In genomic region chr14:105802529-105803280, GRCm38 (mm10) we compare ENCODE assay signal across 9 mouse cellular contexts.
A peak's percentile ranks its signal among the peaks of the same experiment; 100 is the strongest.
DNase-seq lines count a peak whose midpoint lies in the region; ATAC-seq lines count a peak whose summit lies in the region.
"Had no signal": no experiment of that assay in that cellular context is flagged by ENCODE, and none has a peak within 500 bp of the region (broad histone marks: within the 10 kb centered on the region; RNA-seq: fewer than 3 reads in every experiment).

No protein-coding gene starts in this region.

- no peak overlapping the region for H3K4me3 ChIP-seq in hindbrain, embryonic 12.5 days
- H3K4me3 ChIP-seq in limb, embryonic 15.5 days, result peak overlapping the region; percentile 10; the same call in 1 of the 2 replicates
- H3K4me3 ChIP-seq in midbrain, embryonic 14.5 days (replicated peaks; ENCODE audit: low read depth, low read length), result no peak overlapping the region

- 0 out of 2 replicates have a peak overlapping the region, but pooled peaks have one; percentile 27 for H3K9ac ChIP-seq in hindbrain, embryonic 12.5 days
- H3K9ac ChIP-seq in limb, embryonic 15.5 days, result no peak overlapping the region
- no peak overlapping the region for H3K9ac ChIP-seq in midbrain, embryonic 14.5 days (replicated peaks; ENCODE audit: low read length)

- no peak for ATAC-seq in hindbrain, embryonic 12.5 days (ENCODE audit: low FRiP score)
- no peak for ATAC-seq in limb, embryonic 15.5 days (ENCODE audit: insufficient number of reproducible peaks, low FRiP score, low TSS enrichment, low read depth)
- ATAC-seq in midbrain, embryonic 14.5 days (ENCODE audit: low FRiP score, low TSS enrichment), result no peak
- ATAC-seq: Patski had no signal

- no peak overlapping the region for H3K27ac ChIP-seq in hindbrain, embryonic 12.5 days
- no peak overlapping the region for H3K27ac ChIP-seq in limb, embryonic 15.5 days
- no peak overlapping the region for H3K27ac ChIP-seq in midbrain, embryonic 14.5 days (replicated peaks; ENCODE audit: low read depth, low read length)

- no peaks in the 10 kb centered on the region for H3K9me3 ChIP-seq in hindbrain, embryonic 12.5 days (replicated peaks)
- no peaks in the 10 kb centered on the region for H3K9me3 ChIP-seq in limb, embryonic 15.5 days
- H3K9me3 ChIP-seq in midbrain, embryonic 14.5 days (ENCODE audit: control insufficient read depth, low read length), result no peaks in the 10 kb centered on the region

- no peaks in the 10 kb centered on the region for H3K36me3 ChIP-seq in hindbrain, embryonic 12.5 days
- no peaks in the 10 kb centered on the region for H3K36me3 ChIP-seq in limb, embryonic 15.5 days
- H3K36me3 ChIP-seq in midbrain, embryonic 14.5 days (ENCODE audit: control insufficient read depth, insufficient read depth, low read length), result no peaks in the 10 kb centered on the region

- intact Hi-C loops in gastrocnemius, postnatal 14 days (cut with DNase I; ENCODE audit: low total_unique reads), result no loop called here

- peaks cover 11% of the 10 kb centered on the region for H3K4me1 ChIP-seq in hindbrain, embryonic 12.5 days
- H3K4me1 ChIP-seq in limb, embryonic 15.5 days, result peaks cover 12% of the 10 kb centered on the region
- peaks cover 8% of the 10 kb centered on the region for H3K4me1 ChIP-seq in midbrain, embryonic 14.5 days (ENCODE audit: control insufficient read depth, insufficient read depth, low read length)

- peak; percentile 31 for DNase-seq in ovary, postnatal 36 days (ENCODE audit: low spot score)
- no peak for DNase-seq in ovary, postnatal 10 days (ENCODE audit: low spot score)
- peak; percentile 27 for DNase-seq in midbrain, embryonic 14.5 days
- peak; percentile 10 to 34 for DNase-seq in urinary bladder, postnatal 36 days (ENCODE audit: low spot score in 2 of 2)
- no peak for DNase-seq in gastrocnemius, postnatal 14 days
- no peak for DNase-seq in testis, postnatal 10 days (ENCODE audit: low spot score)

- WGBS in hindbrain, embryonic 12.5 days, result 15% methylated on average over 18 of the region's 18 CpGs
- 13% methylated on average over 18 of the region's 18 CpGs for WGBS in limb, embryonic 15.5 days
- 24% methylated on average over 18 of the region's 18 CpGs for WGBS in midbrain, embryonic 14.5 days

- peak overlapping the region; percentile 39 for H3K4me2 ChIP-seq in hindbrain, embryonic 12.5 days (replicated peaks)
- peak overlapping the region; percentile 39 for H3K4me2 ChIP-seq in limb, embryonic 15.5 days
- peak overlapping the region; percentile 40 for H3K4me2 ChIP-seq in midbrain, embryonic 14.5 days (ENCODE audit: low read length)

- 0 out of 2 replicates have a peak, but pooled peaks cover 2% of the 10 kb centered on the region for H3K27me3 ChIP-seq in hindbrain, embryonic 12.5 days
- H3K27me3 ChIP-seq in limb, embryonic 15.5 days, result no peaks in the 10 kb centered on the region
- H3K27me3 ChIP-seq in midbrain, embryonic 14.5 days (ENCODE audit: control insufficient read depth, insufficient read depth, low read length), result no peaks in the 10 kb centered on the region
- H3K27me3 ChIP-seq: Patski had no signal

Comparison
In these comparisons a context has a peak if more than half of its experiments do, and no peak if none do; other contexts are left out.
1. DNase-seq: peak in ovary, postnatal 36 days (single experiment), midbrain, embryonic 14.5 days (single experiment) and urinary bladder, postnatal 36 days (2 of 2); none in ovary, postnatal 10 days (single experiment), gastrocnemius, postnatal 14 days (single experiment) and testis, postnatal 10 days (single experiment).
2. Peak in every context shown above with its lines, with median percentiles within 50 percentile points of each other: H3K4me2 ChIP-seq.